Mouse (Mus musculus) brain, embryonic 14.5 days (tissue): Measurements from ENCODE around the gene Pam.
A peak's percentile ranks its signal among the peaks of the same experiment; 100 is the strongest.

Experiments used
- CTCF ChIP-seq: fragments of 200-500 bp; IDR thresholded peaks from 2 replicates; pipeline ENCODE4 v1.5.1; 2012; ENCODE audit warnings: inconsistent platforms, mild to moderate bottlenecking, moderate library complexity, borderline replicate concordance; ENCODE audit not compliant: insufficient read depth, insufficient read length; ENCODE audit errors: extremely low read depth
- POLR2A ChIP-seq: fragments of 200-500 bp; IDR thresholded peaks from 2 replicates; pipeline ENCODE4 v1.6.1; 2012; ENCODE audit warnings: mild to moderate bottlenecking, inconsistent platforms, borderline replicate concordance; ENCODE audit not compliant: poor library complexity, insufficient read depth, insufficient read length, severe bottlenecking; ENCODE audit errors: extremely low read depth

DNA sequence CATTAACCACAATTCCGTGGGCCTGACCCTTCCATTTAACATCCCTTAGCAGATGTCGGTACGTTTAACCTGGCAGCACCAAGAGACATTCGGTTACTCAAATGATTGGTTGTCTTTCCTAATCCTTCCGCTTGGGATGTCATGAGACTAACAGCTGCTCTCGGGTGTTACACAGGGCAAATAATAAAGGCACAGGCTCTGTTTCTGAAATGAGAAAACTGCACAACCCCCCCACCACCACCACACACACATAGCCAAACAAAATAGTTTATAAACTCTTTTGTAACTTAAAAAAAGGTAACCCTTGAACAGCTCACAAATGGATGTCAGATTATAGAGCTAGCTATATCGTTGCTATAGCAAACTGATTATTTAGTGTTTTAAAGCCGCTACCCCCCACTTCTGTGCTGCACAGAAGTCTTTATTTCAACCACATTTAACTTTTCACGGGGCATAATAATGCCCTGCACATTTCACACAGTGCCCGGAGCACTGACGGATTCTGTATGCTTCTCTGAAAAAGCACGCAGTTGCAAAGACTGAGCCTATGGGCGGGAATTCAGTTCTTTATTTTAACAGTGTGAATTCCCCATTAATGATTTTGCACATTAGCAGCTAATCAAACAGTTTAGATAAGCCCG is 246.7 kb downstream of the Pam start:
- TF ChIP-seq CTCF (peak; percentile 25; the same call in 1 of the 2 replicates), POLR2A (no peak)
